Mouse (Mus musculus): ENCODE results near the gene Hnrnph3. TPM values are rescaled to one million over a fixed set of nuclear protein-coding genes. Genes with fewer than 3 reads are reported as not detected.

Hnrnph3 gene
- total RNA-seq, 2 experiments from 2014 or later = 36.1 to 65.0 TPM

GRCm38 (mm10) chr10:63038571-63039320 lies 14.7 kb upstream of the Hnrnph3 start:
- intact Hi-C loops (cut with DNase I) = no loop called here
- DNase-seq (ENCODE audit: low spot score in 2 of 2) = no peak

DNA sequence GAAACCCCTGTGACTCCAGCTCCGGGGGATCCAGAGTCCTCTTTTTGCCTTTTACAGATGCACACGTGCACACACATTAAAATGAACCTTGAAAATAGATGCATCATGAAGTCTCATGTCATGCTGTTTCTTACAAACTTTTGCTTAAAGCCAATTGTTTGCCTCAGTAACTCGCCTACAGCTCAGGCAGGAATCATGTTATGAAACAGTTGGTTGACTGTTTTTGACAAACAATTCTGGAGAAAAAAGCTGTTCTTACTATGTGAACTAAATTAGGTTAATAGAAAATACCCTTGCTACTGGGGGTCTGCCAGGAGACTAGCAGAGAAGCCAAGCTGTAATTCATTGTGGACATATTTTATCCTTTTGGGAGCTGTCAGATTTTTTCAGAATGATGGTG lies 8.9 kb upstream of the Hnrnph3 start:
- intact Hi-C loops (cut with DNase I) = no loop called here
- no peak for DNase-seq (ENCODE audit: low spot score in 2 of 2)

- no peak for DNase-seq (ENCODE audit: low spot score in 2 of 2)
- intact Hi-C loops (cut with DNase I) = no loop called here
Measured at GRCm38 (mm10) chr10:63032267-63032666, 8.2 kb upstream of the Hnrnph3 start.

- DNase-seq (ENCODE audit: low spot score in 2 of 2) = no peak
- intact Hi-C loops (cut with DNase I) = loop anchor here (10.0 kb wide), 1 partner anchor 76 kb away; no protein-coding TSS in a partner anchor
Measured at GRCm38 (mm10) chr10:63028396-63028795, 4.4 kb upstream of the Hnrnph3 start.

- no peak for DNase-seq (ENCODE audit: low spot score in 2 of 2)
- intact Hi-C loops (cut with DNase I) = loop anchor here (10.0 kb wide), 1 partner anchor 77 kb away; no protein-coding TSS in a partner anchor
Measured at GRCm38 (mm10) chr10:63027376-63028161, 3.6 kb upstream of the Hnrnph3 start.

GRCm38 (mm10) chr10:63026795-63027160 lies 2.8 kb upstream of the Hnrnph3 start:
- intact Hi-C loops (cut with DNase I) = loop anchor here (10.0 kb wide), 1 partner anchor 78 kb away; no protein-coding TSS in a partner anchor
- no peak for DNase-seq (ENCODE audit: low spot score in 2 of 2)

DNA sequence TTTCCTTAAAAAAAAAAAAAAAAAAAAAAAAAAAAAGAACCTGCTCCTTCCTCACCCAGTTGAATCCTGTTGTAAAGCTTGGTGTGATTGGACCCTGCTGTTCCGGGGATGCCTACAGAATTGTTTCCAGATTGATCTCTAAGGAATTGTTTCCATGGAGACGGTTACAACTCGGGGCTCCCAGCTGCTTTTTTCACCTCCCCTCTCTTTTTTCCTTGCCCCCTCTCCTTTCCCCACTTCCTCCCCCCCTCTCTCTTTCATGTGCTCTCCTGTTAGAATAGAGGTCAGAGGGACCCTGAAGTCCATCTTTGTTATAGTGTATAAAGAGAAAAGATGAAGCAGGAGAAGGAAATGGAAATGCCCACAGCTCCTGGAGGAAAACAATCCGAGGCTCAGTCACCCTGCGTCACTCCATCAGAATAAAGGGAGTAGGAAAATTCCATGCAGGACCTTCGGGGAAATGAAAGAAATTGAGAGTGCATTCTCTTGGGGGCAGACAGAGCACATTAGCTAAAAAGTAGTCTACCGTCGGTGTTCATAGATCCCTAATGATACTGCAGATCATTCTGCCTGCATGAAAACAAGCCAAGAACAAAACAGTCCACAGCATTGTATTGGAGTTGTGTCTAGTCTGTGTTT lies 2.3 kb upstream of the Hnrnph3 start:
- DNase-seq (ENCODE audit: low spot score in 2 of 2) = no peak
- intact Hi-C loops (cut with DNase I) = loop anchor here (10.0 kb wide), 1 partner anchor 79 kb away; no protein-coding TSS in a partner anchor

DNA sequence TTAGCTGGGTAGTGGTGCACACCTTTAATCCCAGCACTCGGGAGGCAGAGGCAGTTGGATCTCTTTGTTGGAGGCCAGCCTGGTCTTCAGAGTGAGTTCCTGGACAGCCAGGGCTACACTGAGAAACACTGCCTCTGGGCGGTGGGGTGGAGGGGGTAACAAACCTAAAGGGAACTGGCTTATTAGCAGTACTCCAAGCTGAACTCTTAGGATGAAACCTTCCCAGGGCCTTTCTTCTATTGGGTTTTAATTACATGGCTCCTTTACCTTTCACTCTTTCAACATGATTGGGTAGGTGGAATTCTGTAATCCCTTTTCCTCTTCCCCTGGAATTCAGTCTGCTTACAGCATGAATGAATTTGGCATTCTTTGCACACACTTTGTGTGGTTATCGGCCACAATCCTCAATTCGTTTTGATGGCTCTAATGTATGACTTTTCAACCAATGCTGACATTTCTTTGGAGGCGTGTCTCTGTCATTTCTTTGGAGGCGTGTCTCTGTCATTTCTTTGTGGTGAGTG lies 1.5 kb upstream of the Hnrnph3 start:
- intact Hi-C loops (cut with DNase I) = loop anchor here (10.0 kb wide), 1 partner anchor 79 kb away; no protein-coding TSS in a partner anchor
- no peak for DNase-seq (ENCODE audit: low spot score in 2 of 2)

GRCm38 (mm10) chr10:63025016-63025415 lies 999 bp upstream of the Hnrnph3 start:
- intact Hi-C loops (cut with DNase I) = loop anchor here (10.0 kb wide), 1 partner anchor 80 kb away; no protein-coding TSS in a partner anchor
- DNase-seq (ENCODE audit: low spot score in 2 of 2) = no peak

- DNase-seq (ENCODE audit: low spot score in 2 of 2) = no peak
- intact Hi-C loops (cut with DNase I) = loop anchor here (10.0 kb wide), 1 partner anchor 80 kb away; no protein-coding TSS in a partner anchor
Measured at GRCm38 (mm10) chr10:63024580-63024910, 528 bp upstream of the Hnrnph3 start.

- peak; percentile 64 to 68 for DNase-seq (ENCODE audit: low spot score in 2 of 2)
- intact Hi-C loops (cut with DNase I) = loop anchor here (10.0 kb wide), 1 partner anchor 82 kb away; no protein-coding TSS in a partner anchor
Measured at GRCm38 (mm10) chr10:63023121-63023748, 782 bp downstream of the Hnrnph3 start.

GRCm38 (mm10) chr10:63022541-63023120 lies 1.4 kb downstream of the Hnrnph3 start:
- peak in 1 of 2 experiments; percentile 24 for DNase-seq (ENCODE audit: low spot score in 2 of 2)
- intact Hi-C loops (cut with DNase I) = loop anchor here (10.0 kb wide), 1 partner anchor 82 kb away; no protein-coding TSS in a partner anchor

DNA sequence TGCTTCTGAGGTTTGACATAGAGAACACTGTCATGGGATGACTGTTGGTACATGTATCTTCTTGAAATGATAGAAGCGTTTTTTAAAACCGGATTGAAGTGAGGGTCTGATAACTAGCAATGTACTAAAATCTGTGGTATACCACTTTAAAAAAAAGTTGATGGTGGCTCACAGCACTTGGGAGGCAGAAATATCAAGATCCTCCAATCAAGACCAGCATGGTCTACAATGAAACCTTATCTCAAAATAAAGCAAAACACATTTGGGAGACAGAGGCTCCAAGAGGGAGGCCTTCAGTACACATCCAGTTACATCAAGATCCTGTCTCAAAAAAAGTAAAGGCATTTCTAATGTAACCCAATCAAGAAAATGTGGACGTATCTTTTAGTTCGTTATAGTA lies 2.3 kb downstream of the Hnrnph3 start:
- intact Hi-C loops (cut with DNase I) = loop anchor here (10.0 kb wide), 1 partner anchor 83 kb away; no protein-coding TSS in a partner anchor
- DNase-seq (ENCODE audit: low spot score in 2 of 2) = no peak

DNA sequence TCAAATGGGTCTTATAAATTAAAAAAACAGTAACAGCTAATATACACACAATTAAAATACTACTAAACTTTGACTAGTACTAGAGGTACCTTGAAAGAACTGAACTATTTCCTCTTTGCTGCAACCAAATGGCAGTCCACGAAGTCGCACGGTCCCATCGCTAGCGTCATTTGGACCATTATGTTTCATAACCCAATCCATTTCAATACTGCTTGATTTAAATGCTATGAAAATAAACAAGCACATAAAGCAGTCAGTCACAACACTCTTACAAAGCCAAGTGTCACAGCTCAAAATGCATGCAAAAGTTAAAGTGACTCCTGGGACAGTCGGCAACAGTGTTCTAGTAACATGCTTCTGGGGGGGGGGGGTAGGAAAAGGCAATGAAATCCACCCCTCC lies 4.7 kb downstream of the Hnrnph3 start:
- no peak for DNase-seq (ENCODE audit: low spot score in 2 of 2)
- intact Hi-C loops (cut with DNase I) = no loop called here

DNA sequence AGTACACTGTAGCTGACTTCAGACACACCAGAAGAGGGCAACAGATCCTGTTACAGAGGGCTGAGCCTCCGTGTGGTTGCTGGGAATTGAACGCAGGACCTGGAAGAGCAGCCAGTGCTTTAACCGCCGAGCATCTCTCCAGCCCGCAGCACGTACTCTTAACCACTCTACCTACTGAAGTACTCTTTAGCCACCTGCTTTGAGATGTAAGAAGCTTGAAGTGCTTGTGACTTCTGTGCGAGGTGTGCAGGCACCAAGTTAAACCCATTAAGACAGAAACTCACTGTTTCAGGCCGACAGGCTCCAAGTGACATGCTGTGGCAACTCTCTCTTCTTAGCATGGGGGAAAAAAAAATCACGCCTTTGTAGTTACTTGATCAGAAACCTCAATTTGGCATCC lies 9.8 kb downstream of the Hnrnph3 start:
- intact Hi-C loops (cut with DNase I) = no loop called here

DNA sequence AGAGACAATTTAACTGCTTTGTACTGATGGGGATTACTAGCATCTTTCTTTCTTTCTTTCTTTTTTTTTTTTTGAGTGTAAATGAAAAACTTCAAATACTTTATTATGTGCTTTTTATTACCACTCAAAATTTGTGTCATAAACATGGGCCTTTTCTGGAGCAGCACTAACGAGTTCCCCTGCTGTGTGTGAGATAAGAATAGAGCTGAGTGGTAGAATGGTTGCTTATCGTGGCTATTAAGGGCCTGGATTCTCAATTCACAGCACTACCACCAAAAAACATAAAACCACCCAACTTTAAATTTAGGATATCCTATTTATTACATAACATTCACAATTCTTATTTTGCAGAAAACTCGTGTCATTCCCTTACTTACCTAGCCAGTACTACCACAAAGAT lies 10.5 kb downstream of the Hnrnph3 start:
- intact Hi-C loops (cut with DNase I) = no loop called here
- no peak for DNase-seq (ENCODE audit: low spot score in 2 of 2)

More for the DNA sequence above, 9.8 kb downstream of the Hnrnph3 start:
- DNase-seq (ENCODE audit: low spot score in 2 of 2) = no peak

DNA sequence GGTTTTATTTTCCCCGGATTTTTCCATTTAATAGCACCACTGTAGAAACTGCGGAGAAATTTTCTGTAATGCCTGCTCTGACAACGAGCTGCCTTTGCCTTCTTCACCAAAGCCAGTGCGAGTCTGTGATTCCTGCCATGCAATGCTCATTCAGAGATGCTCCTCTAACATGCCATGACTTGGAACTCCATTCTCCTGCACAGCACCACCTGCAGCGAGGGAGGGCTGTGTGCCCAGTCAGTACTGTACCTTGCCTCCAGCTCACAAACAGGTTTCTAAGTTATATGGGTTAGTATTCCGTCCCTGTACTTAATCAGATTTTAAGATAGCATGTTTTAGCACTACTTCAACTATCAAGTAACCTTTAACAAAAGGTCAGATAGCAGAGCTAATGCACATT lies 12.5 kb downstream of the Hnrnph3 start:
- intact Hi-C loops (cut with DNase I) = no loop called here
- DNase-seq (ENCODE audit: low spot score in 2 of 2) = no peak

- intact Hi-C loops (cut with DNase I) = no loop called here
- no peak for DNase-seq (ENCODE audit: low spot score in 2 of 2)
Measured at GRCm38 (mm10) chr10:63010268-63010667, 13.7 kb downstream of the Hnrnph3 start.

GRCm38 (mm10) chr10:63008193-63008592 lies 15.8 kb downstream of the Hnrnph3 start:
- DNase-seq (ENCODE audit: low spot score in 2 of 2) = no peak
- intact Hi-C loops (cut with DNase I) = no loop called here
